Mouse (Mus musculus) cortical plate, adult 2 months (tissue): ENCODE measurements around the gene Hspa14.

Source experiments
- CTCF ChIP-seq: fragments of 200-500 bp; IDR thresholded peaks from 2 replicates; pipeline ENCODE4 v1.5.1; 2011; ENCODE audit warnings: mild to moderate bottlenecking, control low read depth, low read length; ENCODE audit not compliant: insufficient read depth; ENCODE audit errors: extremely low read depth
- POLR2A ChIP-seq: fragments of 200-500 bp; IDR thresholded peaks from 2 replicates; pipeline ENCODE4 v1.6.1; 2011; ENCODE audit warnings: mild to moderate bottlenecking, low read length, control low read depth; ENCODE audit not compliant: insufficient read depth; ENCODE audit errors: extremely low read depth

GRCm38 (mm10) chr2:3546588-3546987 is 34.0 kb upstream of the Hspa14 start:
- no peak for TF ChIP-seq POLR2A
- TF ChIP-seq CTCF: peak; percentile 75
